Mouse (Mus musculus) heart, postnatal 25 days (tissue): Measurements from ENCODE around the gene Tnfsf18. TPM values are rescaled to one million over a fixed set of nuclear protein-coding genes. Genes with fewer than 3 reads are reported as not detected.

ENCODE experiments used
- DNase-seq: peaks from one replicate; pipeline ENCODE4 v3.0.0; 2022; ENCODE audit warnings: low spot score
- intact Hi-C: fragments of 180-260 bp; cut with DNase I; formaldehyde crosslinking; loops from one replicate; pipeline ENCODE4 v1.15.1; 2025
- total RNA-seq, 2 experiments: library from RNA; stranded (reverse); gene quantifications; 2 replicates each; pipeline ENCODE4 v1.2.3; 2021

Gene Tnfsf18
- under 1 TPM in 1 of 2 experiments, not detected in 1; 0.11 TPM for total RNA-seq

DNA sequence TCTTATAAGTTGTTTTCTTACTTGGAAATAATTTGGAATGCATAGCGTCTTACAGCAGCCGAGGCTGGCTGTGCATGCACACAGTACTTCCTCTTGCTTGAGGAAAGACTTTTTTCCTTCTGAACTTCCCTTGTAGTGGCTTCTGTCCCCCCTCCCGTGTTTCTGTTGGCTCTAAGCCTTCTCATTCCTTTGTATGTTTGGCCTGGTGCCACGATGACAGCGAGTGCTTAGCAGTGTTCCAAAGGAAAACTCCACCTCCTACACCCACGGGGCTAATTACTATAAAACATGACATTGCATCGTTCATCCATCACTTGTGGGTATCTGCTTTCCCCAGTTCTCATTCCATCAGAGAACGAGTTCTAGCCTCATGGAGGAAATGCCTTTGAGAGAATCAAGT, at the start of gene Tnfsf18:
TSS of gene Tnfsf18 (plus strand) at position 313 of the 400 bp plus-strand sequence.
- peak; percentile 71 for DNase-seq
- intact Hi-C loops = loop anchor here (5.0 kb wide), 1 partner anchor 87 kb away; no protein-coding TSS in a partner anchor

DNA sequence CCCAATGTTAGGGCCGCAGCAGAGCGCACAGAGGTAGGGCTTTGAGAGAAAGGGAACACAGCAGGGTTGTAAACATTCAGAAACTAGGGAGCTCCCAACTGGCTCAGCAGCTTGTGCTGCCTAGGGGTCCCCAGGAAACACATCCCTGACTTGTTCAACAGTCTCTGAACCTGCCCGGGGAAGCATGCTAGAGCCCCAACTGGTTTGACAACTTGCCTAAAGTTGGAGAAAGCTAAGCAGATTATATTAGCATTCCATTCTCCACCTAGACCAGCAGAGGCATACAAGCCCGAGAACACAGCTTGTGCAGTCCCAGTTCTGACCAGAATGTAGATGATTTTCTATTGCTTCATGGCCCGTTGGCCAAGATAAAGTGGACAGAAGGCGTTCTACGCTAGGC, 49.6 kb upstream of the Tnfsf18 start:
- intact Hi-C loops = no loop called here
- no peak for DNase-seq

DNA sequence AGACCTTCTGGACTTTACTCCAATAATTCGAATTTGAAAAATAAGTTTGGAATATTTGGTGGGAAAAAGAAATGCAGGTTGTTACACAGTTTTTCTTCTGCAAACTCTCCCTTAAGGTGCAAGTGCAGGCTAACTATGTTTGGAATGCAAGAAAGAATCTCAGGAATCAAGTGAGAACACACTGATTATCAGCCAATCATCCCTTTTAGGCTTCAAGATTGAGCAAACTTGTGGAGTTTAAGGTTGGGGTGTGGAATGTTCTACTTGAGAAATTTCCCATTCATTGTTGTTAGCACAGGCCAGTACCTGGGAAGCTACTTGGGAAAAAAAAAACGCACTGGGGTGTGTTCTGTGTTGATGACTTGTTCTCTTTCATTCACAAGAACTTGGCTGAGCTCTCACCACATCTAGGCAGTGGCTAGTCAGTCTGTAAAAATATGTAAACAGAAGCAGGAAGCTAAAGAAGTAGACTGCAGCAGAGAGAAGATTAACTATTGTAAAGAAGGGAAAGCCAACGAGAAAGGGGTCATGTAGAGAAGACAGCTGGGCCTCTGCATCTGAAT, 42.7 kb upstream of the Tnfsf18 start:
- DNase-seq = no peak
- intact Hi-C loops = no loop called here

DNA sequence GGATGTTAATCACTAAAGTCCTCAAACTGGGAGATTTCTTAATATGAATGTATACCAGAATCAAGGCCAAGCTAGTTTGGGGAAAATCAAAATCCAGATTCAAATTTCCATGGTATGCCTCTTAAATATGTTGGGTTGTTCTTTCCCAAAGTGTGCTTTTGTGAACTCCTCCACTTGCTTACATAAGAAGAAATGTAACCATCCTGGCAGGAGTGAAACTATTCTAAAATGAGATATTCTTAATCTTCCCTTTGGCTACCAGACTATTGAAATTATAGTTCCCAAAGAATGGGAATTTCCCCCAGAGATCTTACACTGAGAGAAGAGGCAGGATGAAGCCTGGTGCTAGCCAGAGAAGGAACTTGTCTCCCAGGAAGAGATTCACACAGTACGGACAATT, 42.2 kb upstream of the Tnfsf18 start:
- no peak for DNase-seq
- intact Hi-C loops = no loop called here

DNA sequence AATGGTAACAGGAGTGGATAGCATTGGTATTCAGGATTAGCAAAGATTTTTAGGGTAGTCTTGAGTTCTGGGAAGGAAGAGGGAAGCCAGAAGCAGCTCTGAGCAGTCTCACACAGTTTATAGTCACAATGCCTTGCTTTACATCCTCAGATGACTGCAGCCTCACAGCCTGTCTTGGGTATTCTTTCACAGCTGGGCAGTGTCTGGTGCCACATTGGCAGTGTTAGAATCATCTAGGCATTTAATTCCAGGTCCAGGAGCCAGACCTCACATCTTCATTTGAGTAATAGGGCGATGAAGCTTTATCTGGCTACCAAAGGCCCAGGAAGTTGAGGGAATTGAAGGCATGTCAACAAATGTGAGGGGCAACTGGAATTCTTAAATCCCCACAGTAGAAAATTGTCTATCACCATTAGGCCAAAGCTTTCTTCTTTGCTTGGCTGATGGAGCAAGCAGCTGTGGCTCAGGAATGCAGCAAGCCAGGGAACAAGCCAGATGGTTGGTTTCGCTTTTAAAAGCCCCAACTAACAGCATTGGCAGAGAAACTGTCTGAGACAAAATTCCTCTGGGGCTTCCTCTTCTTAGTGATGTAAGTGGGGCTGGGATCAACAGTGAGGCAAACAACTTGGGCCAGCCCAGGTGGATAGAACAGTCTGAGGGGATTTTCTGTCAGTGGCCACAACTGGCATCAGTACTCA, 30.9 kb upstream of the Tnfsf18 start:
- peak; percentile 35 for DNase-seq
- intact Hi-C loops = no loop called here

DNA sequence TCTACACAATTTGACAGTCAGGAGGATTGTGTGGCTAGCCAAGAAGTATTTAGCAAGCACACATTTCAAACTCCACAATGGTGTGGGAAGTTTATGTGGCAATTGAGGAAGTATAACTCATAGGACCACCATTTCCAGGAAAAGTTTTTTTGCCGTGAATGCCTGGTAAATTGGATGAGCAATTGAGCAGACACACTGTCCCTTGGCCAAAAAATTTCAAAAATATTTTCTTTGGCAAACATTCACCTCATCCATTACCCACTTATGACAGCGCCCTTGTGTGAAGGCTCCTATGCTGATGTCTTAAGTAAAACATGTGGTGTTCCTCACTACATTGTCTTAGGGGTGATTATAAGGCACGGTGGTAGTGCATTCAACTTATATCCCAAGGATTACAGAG, 17.2 kb upstream of the Tnfsf18 start:
- intact Hi-C loops = no loop called here
- DNase-seq = no peak

DNA sequence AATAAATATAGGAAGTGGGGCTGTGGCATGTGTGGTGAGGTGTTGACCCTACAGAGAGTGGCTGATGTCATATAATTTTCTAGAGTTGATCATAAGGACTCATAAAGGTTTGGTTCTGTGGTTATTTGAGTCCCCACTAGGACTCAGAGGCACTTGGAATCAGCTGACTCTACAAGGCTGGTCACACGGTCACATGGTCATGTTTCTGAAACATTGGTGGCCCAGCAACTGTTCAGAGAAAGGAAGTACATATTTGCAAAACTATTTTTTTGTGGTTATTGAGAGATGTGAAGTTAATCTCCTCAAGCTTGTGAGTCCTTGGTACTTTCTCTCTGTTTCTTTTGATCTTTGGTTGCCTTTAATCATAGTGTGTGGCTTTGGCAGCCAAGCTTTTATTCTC, 14.6 kb upstream of the Tnfsf18 start:
- no peak for DNase-seq
- intact Hi-C loops = no loop called here

DNA sequence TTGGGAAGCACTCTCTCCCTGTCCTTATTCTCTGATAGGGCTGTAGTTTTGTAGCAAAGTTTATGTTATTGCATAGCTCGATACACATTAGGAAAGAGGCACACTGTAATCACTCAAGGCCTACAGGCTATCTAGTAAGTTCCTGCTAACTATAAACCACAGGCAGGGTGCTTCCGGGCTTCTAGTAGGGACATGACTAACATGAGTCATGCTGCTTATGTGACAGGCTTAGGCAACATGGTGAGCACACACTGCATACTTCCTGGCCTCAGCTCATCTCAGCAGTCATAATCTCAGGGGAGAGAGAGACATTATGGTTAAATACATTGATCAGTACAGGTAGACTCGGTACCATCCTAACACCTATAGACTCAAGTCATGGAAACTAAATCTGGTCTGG, 12.2 kb upstream of the Tnfsf18 start:
- DNase-seq = no peak
- intact Hi-C loops = no loop called here

DNA sequence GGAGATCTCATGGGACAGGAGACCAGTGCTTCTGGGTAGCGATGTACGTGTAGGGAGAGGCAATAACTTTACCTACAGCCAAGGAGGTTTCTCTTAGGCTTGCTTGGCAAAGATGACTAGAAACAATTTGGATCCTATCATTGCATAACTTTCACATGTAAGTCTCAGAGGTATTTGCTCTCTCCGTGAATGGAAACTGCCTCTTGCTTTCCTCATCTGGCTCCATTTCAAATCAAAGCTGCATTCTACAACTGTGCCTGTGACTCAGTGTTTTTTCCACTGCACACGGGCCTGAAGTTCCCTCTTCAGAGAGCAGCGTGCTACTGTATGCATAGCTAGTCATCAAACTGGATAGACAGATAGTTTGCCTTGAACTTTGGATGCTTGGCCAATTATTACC, 7.4 kb upstream of the Tnfsf18 start:
- DNase-seq = no peak
- intact Hi-C loops = no loop called here

DNA sequence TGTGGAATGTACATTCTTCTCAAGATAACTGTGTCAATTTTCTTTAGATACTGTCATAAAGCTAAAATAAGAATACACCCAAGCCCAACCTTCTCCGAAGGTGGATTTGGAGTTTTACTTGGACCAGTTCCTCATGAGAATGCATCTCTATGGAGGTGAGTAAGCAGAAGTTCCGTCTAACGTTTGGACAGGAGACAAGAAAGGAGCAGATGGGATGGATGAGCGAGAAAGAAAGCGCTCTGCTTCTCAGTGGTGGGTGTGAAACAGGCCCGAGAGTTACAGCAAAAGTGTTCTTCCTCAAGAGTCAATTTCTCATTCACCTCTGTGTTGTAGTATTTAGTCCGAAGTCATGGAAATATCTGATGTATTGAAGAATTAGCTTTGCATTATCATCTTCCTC, 2.7 kb upstream of the Tnfsf18 start:
- DNase-seq = no peak
- intact Hi-C loops = loop anchor here (5.0 kb wide), 1 partner anchor 84 kb away; no protein-coding TSS in a partner anchor

DNA sequence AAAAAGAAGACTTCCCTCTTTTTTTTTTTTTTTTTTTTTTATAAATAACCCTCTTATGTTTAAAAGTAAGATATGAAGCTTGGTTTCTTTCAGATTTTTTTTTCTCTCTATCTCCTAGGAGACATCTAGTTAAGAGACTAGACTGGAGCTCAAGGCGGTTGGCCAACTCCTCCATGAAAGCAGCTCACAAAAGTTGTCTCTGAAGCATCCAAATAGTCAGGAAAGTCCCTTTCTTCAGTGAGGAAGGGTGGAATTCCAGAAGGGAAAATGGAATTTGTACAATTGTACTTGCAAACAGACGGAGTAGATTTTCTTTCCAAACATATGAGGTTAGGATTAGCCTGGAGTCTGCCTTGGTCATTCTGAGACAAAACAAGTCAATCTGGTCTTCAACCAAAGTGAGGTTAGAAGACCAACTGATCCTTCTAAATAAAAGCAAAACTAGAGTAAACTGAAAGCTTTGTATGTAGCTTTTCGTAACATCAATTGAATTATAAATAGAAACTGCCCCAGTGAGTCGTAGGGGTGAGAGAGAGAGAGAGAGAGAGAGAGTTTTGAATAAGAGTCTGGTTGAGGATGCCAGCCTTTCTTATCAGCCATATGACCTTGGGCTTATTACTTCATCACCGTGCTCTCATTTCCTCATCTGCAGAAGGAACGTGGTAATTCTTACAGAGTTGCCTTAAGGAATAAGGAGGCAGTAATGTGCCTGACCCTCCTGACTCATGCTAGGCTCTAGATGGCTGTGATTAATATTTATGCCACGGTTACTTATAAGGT, 2.6 kb downstream of the Tnfsf18 start:
- DNase-seq = no peak
- intact Hi-C loops = no loop called here

DNA sequence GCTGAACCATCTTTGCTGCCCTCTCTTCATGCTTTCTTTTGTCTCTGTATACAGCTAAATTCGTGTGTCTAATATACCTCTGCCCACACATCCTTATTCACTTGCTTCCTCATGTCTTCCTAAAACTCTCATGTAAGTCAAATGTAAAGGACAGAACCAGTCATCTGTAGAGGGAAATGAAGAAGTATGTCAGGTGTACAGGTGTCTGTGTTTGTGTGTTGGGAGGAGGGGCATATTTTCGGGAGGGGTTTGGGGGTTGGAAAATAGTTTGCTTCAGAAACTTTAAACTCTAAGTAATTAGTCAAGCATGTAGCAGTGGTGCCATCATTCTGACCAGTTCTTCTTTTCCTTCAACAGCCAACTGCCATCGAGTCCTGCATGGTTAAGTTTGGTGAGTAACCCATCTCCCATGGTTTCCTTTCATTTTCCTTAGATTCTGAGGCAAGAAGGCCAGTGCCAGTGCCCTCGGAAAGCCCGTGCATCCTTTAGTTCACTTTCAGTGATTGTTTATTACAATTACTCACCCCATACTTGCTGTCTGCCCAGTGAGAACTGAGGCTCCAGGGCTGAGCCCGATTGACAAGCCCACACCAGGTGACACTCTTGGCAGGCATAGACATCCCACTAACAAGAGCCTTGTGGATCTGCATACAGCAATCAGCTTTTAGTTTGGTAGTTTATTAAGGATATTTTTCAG, 5.8 kb downstream of the Tnfsf18 start:
- intact Hi-C loops = no loop called here
- DNase-seq = no peak

DNA sequence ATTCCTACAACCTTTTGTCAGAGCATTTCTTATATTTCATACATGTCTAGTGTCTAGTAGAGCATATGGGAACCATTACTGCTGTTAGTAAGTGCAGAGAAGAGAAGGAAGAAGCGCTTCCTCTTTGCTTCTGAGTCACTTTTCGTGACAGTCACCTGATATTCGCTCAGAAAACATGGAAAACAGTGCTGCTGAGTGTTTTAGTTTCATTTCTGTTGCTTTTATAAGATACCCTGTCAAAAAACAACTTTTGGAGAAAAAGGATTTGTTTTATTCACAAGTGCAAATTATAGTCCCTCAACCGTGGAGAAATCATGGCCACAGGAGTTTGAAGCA, 6.3 kb downstream of the Tnfsf18 start:
- intact Hi-C loops = no loop called here
- no peak for DNase-seq

DNA sequence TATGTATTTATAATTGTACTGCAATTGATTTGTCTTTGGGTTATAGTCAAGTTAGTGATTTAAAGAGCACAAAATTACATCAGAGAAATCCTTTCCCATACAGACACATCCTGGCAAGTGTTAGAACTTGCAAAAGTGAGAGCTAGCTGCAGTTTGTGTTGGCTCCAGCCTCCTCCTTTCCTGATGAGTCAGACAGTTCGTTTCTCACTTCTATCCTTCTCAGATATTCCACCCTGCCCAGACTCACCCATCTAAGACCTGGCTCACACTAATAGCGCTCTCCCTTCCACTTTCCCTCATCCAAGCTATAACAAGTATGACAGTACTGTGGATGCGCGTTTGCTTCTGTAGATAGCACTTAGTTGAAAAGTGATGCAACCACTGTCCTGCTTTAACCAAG, 11.9 kb downstream of the Tnfsf18 start:
- intact Hi-C loops = no loop called here
- DNase-seq = no peak

DNA sequence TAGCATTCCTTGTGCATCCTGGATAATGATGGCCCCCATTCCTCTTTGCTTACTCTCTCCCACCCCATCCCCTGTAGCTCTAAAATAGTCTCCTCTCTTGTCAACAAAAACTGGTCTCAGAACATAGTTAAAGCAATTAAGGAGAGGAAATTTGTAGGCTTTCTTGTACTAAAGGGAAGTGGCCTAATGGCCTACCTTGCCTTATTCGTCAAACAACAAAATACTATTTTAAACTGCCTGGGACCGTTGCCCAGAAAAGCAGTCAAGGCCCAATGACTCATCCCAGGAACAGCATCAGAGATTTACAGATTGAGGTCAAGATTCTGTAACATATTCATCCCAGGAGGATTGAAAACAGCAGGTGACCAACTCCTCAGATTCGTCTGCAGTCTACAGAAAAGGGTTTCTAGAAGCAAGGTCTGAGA, 13.2 kb downstream of the Tnfsf18 start:
- intact Hi-C loops = no loop called here

DNA sequence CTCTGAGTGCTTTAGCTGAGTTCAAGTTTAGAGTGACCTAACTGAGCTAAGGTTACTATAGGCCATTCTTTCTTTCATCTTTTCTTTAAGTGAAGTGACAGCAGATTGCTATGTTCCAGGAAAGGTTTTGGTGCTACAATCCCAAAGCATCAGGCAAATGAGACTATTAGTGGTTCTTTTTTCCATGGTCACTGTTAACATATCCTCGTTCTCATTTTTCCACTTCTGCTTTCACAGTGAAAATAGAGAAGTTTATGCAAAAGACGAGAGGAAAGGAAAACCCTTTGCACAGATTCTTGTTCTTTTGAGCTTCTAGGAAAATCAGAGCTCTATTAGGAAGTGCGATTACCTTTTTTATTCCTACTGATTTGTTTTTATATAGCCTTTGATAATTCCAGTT, 22.9 kb downstream of the Tnfsf18 start:
- intact Hi-C loops = no loop called here
- no peak for DNase-seq

More for the DNA sequence above, 13.2 kb downstream of the Tnfsf18 start:
- peak; percentile 18 for DNase-seq

DNA sequence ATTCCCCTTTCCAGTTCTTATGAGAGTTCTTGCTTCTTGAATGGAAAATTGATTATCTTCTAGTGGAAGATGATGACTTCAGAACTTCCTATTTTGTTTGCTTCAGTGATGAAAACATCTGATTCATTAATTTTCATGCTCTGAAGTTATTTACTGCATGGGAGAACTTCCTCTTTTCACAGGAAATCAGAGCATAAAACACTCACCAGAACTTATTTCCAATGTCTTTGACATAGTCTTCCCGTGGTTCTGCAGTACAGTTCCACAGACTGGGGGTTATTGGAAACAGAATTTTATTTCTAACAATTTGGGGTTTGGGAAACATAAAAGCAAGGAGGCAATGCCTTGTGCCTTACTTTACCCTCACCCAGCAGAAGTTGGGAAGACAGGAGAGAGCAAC, 25.8 kb downstream of the Tnfsf18 start:
- no peak for DNase-seq
- intact Hi-C loops = no loop called here

DNA sequence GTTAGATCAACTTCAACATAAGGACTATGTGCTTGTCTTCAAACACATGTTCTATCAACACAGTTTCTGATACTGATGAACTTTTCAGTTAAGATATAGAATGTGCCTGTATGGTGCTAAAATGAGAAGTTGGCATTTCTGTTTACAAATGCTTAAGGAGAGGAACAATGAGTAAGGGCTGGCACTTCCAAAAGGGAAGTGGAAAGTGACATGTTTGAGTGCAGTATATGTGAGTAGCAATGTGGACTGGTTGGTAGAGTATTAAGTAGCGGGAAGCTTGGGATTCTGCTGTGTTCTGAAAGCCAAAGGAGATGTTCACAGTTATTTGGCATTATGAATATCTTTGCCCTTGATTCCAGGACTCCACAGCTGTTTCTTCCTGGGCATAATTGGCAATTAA, 33.7 kb downstream of the Tnfsf18 start:
- no peak for DNase-seq
- intact Hi-C loops = no loop called here

DNA sequence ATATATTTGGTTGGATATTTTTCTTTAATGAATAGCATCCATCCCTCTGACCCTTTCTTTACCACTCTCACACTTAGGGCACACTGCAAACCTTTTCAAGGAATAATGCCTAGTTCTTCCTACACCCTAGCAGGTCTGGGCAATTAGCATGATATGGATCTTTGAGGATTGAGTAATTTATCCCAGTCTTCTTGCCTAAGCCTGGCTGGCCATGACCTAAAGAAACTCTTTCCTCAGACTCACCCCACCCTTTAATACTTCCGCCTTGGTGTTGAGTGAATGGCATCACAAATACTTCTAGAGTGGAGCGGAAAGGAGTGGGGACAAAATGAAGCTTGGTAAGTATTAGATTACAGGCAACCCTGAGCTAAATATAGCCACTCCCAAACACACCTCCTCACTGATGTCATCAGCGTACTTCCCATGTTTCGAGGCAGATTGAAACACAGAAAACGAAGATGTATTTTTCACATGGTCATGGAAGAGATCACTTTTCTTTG, 56.2 kb downstream of the Tnfsf18 start:
- intact Hi-C loops = no loop called here
- DNase-seq = no peak

DNA sequence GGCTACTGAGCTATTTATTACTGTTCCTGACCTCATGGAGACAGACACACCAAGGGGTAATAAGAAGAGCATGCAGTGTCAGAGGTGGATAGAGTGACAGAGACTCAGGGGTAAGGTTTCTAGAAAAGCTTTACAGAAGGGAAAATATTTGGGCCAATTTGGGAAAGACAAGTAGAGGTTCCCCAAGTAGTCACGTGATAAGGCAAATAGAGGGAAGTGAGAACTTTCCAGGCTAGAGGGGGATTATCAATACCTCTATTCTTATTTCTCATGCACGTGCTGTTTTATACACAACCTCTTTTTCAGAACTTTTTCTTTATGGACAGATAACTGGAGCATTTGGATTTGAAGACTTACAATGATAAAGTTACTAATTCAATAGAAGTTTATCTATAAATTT, 57.6 kb downstream of the Tnfsf18 start:
- no peak for DNase-seq
- intact Hi-C loops = no loop called here
